Mouse (Mus musculus): ENCODE data around the gene Snrnp70. TPM values are rescaled to one million over a fixed set of nuclear protein-coding genes. Genes with fewer than 3 reads are reported as not detected.
"Not testable (repeated sequence)": the region's sequence is repeated elsewhere in the genome, so short reads cannot be mapped to it uniquely, and the experiment has no call there.

Snrnp70 gene
- total RNA-seq, 2 experiments from 2014 or later = 146 to 161 TPM

DNA sequence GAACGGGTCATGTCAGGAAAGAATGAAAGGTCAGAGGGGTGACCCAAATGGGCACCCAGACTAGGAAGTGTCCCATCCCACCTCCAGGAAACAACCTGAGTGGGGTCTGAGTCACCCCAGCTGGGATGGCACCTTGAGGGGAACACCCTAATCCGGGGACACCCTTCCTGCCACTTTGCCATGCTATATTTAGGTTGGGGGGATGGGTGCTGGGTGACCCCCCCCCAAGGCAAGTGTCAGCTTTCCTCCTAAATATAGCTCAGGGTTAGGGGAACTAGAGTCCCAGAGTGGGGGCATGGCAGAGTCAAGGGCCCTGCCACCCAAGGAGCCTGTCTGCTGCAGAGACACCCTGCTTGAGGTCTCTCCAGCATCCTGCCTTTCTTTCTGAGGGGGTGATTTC is 16.9 kb upstream of the Snrnp70 start:
- intact Hi-C loops (cut with DNase I) = no loop called here

DNA sequence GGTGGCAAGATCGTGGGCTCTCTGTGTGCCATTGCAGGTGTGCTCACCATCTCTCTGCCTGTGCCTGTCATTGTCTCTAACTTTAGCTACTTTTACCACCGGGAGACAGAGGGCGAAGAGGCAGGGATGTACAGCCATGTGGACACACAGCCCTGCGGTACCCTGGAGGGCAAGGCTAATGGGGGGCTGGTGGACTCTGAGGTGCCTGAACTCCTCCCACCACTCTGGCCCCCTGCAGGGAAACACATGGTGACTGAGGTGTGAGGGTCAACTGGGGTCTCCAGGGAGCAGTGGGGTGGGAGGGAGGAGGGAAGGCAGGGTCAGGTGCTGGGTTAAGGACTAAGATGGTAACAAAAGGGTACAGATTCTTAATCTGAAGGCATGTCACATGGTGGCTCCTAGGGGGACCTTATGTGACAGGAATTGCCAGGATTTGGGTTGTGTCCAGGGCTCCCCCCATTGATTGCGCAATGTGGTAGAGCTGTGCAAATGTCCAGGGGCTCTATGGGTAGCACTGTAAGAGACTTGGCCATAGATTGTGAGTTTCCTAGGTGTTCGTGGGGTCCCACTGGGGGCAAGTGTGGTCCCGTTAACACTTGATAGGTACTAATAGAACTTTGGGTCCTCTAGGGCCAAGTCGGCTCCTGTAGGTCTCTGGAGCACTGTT is 14.1 kb upstream of the Snrnp70 start:
- intact Hi-C loops (cut with DNase I) = loop anchor here (5.0 kb wide), 1 partner anchor 153 kb away; no protein-coding TSS in a partner anchor
- DNase-seq = no peak

More for the DNA sequence above, 16.9 kb upstream of the Snrnp70 start:
- DNase-seq = no peak

- intact Hi-C loops (cut with DNase I) = loop anchor here (5.0 kb wide), 1 partner anchor 153 kb away; no protein-coding TSS in a partner anchor
- no peak for DNase-seq
Measured at GRCm38 (mm10) chr7:45408949-45409348, 13.4 kb upstream of the Snrnp70 start.

- intact Hi-C loops (cut with DNase I) = loop anchor here (5.0 kb wide), 1 partner anchor 154 kb away; no protein-coding TSS in a partner anchor
- DNase-seq = no peak
Measured at GRCm38 (mm10) chr7:45408351-45408750, 12.8 kb upstream of the Snrnp70 start.

GRCm38 (mm10) chr7:45407836-45408235 is 12.3 kb upstream of the Snrnp70 start:
- DNase-seq = no peak
- intact Hi-C loops (cut with DNase I) = loop anchor here (5.0 kb wide), 1 partner anchor 154 kb away; no protein-coding TSS in a partner anchor

GRCm38 (mm10) chr7:45406157-45407156 is 10.9 kb upstream of the Snrnp70 start:
- intact Hi-C loops (cut with DNase I) = loop anchor here (5.0 kb wide), 1 partner anchor 156 kb away; no protein-coding TSS in a partner anchor
- DNase-seq = peak; percentile 50 to 66

DNA sequence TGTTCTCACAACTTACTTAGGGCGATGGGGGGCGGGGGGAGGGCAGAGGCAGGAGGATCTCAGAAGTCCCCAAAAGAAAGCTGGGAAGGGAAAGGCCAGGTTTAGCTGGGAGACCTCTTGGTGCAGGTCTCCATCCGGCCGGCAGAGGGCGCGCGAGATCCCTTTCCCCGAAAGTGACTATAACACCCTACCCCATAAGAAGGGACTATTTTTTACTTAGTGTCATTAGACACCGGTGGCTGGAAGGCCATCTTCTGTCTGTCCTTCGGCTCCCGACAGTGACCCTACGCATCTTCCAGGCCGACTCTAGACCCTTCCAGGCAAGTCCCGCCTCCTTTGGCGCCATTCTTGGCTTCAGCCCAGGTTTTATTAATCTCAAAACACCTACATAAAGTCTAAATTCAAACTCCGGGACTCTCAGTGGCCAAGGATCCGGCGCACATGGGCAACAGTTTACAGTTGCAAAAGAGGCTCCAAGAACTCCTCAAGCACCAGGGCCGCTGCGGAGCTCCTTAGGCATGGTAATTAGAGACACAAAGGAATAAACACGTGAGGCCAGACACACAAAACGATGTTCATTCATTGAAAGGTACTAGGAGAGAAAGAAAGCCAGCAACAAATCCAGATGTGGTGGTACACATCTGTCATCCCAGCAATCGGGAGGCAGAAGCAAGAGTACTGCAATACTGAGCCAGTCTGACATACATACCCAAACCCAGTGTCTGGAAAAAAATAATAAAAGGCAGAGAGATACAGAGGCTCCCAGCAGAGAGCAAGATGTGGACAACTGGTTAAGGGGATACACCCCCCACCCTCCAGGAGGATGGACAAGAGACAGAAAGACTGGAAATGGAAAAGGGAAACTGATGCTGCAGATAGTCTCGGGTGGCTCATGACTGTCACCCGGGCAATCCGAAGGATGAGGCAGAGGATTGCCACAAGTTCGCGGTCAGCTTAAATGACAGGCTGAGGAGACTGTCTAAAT is 9.8 kb upstream of the Snrnp70 start, which contains the start of gene Kcna7:
Kcna7 (plus strand) TSS at position 563 of the 985 bp plus-strand sequence.
- DNase-seq = peak; percentile 84 to 87
- intact Hi-C loops (cut with DNase I) = loop anchor here (2.0 to 5.0 kb wide), 2 partner anchors 29 to 157 kb away; partner anchors contain the start of gene Gys1

DNA sequence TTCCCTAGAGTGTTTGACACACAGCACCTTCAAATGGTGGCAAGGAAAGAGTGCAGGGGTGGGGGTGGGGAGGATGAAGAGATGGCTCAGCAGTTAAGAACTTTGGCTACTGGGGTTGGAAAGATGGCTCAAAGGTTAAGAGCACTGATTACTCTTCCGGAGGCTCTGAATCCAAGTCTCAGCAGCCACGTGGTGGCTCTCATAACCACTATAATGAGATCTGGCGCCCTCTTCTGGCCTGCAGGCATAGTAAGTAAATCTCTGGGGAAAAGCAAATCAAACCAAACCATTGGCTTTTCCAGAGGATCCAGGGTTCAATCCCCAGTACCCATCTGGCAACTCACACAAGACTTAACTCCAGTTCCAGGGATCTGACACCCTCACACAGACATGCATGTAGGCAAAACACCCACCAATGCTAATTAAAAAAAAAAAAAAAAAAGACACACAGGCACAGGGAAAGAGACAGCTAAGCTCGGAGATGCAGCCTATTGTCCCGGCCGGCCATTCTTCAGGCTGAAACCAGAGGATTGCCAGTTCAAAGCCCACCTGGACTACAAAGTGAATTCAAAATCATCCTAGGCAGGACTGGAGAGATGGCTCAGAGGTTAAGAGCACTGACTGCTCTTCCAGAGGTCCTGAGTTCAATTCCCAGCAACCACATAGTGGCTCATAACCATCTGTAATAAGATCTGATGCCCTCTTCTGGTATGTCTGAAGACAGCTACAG is 8.2 kb upstream of the Snrnp70 start:
- DNase-seq = peak; percentile 54 to 76
- intact Hi-C loops (cut with DNase I) = loop anchor here (2.0 kb wide), 1 partner anchor 31 kb away; the partner anchor contains the start of gene Gys1

GRCm38 (mm10) chr7:45401521-45402085 is 6.1 kb upstream of the Snrnp70 start:
- intact Hi-C loops (cut with DNase I) = no loop called here
- DNase-seq = no peak

GRCm38 (mm10) chr7:45396787-45397186 is 1.2 kb upstream of the Snrnp70 start:
- no peak for DNase-seq
- intact Hi-C loops (cut with DNase I) = loop anchor here (2.0 kb wide), 1 partner anchor 90 kb away; no protein-coding TSS in a partner anchor

DNA sequence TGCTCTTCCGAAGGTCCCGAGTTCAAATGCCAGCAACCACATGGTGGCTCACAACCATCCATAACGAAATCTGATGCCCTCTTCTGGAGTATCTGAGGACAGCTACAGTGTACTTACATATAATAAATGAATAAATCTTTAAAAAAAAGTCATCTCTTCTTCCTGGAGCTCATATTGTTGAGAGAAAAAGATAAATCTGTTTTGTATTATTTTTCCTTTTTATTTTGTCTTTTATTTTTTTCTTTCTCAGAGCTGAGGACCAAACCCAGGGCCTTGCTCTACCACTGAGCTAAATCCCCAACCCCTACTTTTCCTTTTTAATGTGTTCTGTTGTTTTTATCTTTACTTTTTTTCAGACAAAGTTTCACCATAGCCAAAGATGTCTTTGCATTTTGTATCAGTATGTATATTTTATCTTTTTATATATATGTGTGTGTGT is 814 bp upstream of the Snrnp70 start:
- intact Hi-C loops (cut with DNase I) = loop anchor here (2.0 kb wide), 1 partner anchor 90 kb away; no protein-coding TSS in a partner anchor
- DNase-seq = not testable (repeated sequence)

- DNase-seq = no peak
- intact Hi-C loops (cut with DNase I) = loop anchor here (2.0 kb wide), 1 partner anchor 94 kb away; no protein-coding TSS in a partner anchor
Measured at GRCm38 (mm10) chr7:45395129-45395541, 407 bp downstream of the Snrnp70 start.

- no peak for DNase-seq
- intact Hi-C loops (cut with DNase I) = no loop called here
Measured at GRCm38 (mm10) chr7:45386077-45386476, 9.5 kb downstream of the Snrnp70 start.

GRCm38 (mm10) chr7:45376057-45376456 is 19.5 kb downstream of the Snrnp70 start:
- intact Hi-C loops (cut with DNase I) = no loop called here
- no peak for DNase-seq

DNA sequence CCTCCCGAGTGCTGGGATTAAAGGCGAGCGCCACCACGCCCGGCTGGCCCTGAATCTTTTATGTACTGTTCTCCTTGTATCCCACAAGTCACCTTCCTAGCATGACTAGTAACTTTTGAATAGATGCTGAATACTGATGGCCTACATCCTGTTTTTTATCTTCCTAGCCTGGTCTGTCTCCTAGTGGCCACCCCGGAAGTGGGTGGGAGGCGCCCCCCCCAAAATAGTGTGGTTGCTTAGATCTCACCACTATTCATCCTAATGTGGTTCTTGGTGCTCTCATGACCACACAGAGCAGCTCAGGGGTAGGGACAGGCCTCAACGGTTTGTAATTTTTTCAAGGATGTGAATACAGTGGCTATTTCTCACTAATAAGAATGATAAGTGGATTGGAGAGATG is 20.9 kb downstream of the Snrnp70 start:
- intact Hi-C loops (cut with DNase I) = no loop called here
- no peak for DNase-seq

DNA sequence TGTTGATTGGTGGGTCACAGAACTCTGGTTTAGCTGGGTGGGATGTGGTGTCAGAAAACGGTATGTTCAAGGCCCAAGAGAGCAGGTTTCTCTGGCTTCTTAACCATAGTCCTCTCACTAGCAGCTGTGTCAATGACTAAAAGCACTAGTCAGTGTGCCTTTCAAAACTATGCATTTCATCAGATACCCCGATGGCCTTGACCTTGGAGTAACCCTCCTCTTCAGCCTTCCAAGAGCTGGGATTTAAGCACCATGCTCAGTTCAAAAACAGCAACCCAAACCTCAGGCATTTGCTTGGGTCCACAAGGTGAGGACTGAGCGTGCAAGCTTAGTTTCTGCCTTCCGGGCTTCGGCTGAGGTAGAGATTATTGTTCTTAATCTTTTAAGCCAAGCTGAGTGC is 23.2 kb downstream of the Snrnp70 start:
- intact Hi-C loops (cut with DNase I) = no loop called here
- no peak for DNase-seq

DNA sequence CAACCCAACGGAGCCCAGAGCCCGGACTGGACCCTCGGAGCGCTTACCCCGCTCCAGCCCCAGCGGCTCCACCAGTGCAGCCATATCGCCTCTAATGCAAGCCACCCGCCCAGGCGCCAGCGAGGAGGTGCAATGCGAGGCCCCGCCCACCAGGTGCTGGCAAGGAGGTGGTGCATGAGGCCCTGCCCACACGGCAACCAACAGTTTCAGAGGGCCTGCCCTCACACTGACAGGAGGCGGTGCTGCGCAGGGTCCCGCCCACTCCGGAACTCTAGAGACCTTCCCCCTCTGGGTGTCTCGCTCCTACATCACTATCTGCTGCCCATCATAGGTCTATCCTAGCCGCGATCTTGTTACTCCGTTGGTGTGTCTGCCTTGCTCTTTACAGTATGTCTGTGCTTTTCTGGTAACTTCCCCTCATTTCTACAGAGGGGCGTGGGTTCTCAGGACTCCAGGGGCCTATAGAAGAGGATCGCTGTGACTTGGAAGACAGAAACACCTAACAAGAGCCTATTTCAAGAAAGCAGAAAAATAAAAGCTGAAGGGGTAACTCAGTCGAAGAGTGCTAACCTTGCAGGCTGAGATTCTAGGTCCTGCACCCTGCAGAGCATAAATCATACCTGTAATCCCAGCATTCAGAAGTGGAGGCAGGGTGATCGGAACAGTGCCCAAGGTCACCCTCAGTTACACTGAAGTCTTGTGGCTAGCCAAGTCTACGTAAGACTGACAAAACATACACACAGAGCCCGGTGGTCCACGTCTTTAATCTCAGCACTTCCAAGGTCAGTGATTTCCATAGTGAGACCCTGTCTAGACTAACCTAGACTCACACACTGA is 24.8 kb downstream of the Snrnp70 start, which contains the start of gene Lin7b:
Lin7b (minus strand) TSS at position 109 of the 837 bp plus-strand sequence.
- DNase-seq = peak; percentile 89 to 90
- intact Hi-C loops (cut with DNase I) = no loop called here
